In the genomic region with DNA sequence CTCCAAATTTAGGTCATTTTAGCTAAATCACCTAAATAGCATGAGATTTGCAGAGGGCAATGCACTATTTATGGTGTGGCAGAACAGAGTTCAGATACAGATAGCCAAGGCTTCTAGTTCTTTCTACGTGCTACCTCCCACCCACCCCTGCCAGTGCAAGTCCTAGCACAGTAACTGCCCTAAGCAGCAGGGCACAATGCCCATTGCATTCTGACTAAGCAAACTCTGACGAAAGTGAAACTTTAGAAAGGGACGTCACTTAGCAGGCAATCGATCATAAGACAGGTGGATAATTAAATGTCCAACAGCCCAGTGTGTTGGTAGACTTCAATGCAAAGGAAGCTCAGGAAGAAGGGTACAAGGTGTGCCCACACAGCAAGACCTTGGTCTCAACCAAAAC, we compare ENCODE assay signal across 23 mouse cellular contexts. TPM values are rescaled to one million over a fixed set of nuclear protein-coding genes. Genes with fewer than 3 reads are reported as not detected.
DNase-seq lines count a peak whose midpoint lies in the region; ATAC-seq and TF ChIP-seq lines count a peak whose summit lies in the region.
"Had no signal": no experiment of that assay in that cellular context is flagged by ENCODE, and none has a peak within 500 bp of the region (broad histone marks: within the 10 kb centered on the region; RNA-seq: fewer than 3 reads in every experiment).

No protein-coding gene starts in this region.

- no peak overlapping the region for H3K4me2 ChIP-seq in forebrain, embryonic 11.5 days (ENCODE audit: low read depth, low read length, severe bottlenecking)
- H3K4me2 ChIP-seq in forebrain, embryonic 12.5 days: no peak overlapping the region
- H3K4me2 ChIP-seq in liver, postnatal 0 days (ENCODE audit: low read depth, low read length): no peak overlapping the region
- peak overlapping the region; percentile 3 for H3K4me2 ChIP-seq in myocyte (ENCODE audit: low read depth)
- H3K4me2 ChIP-seq: embryonic facial prominence, embryonic 12.5 days; heart, embryonic 11.5 days; heart, embryonic 15.5 days; hindbrain, embryonic 15.5 days had no signal

- TF ChIP-seq EP300 in liver, postnatal 0 days (IDR thresholded peaks at IDR 0.05; ENCODE audit: low read depth): no peak

- no peaks in the 10 kb centered on the region for H3K27me3 ChIP-seq in forebrain, embryonic 11.5 days (ENCODE audit: control insufficient read depth, insufficient read depth, low read length)
- H3K27me3 ChIP-seq in forebrain, embryonic 12.5 days: no peaks in the 10 kb centered on the region
- H3K27me3 ChIP-seq in liver, adult 2 months (ENCODE audit: control insufficient read depth, insufficient read depth, low read length): no peaks in the 10 kb centered on the region
- H3K27me3 ChIP-seq in liver, postnatal 0 days (ENCODE audit: insufficient read depth, low read length): no peaks in the 10 kb centered on the region
- H3K27me3 ChIP-seq in myocyte (ENCODE audit: control insufficient read depth, insufficient read depth, insufficient read length): no peaks in the 10 kb centered on the region
- H3K27me3 ChIP-seq: embryonic facial prominence, embryonic 12.5 days; heart, embryonic 15.5 days; hindbrain, embryonic 15.5 days; Patski had no signal

- H3K36me3 ChIP-seq in forebrain, embryonic 11.5 days (ENCODE audit: control insufficient read depth, insufficient read depth, low read length): no peaks in the 10 kb centered on the region
- H3K36me3 ChIP-seq in forebrain, embryonic 12.5 days (replicated peaks): no peaks in the 10 kb centered on the region; the same call in 1 of the 2 replicates
- H3K36me3 ChIP-seq in liver, adult 2 months (ENCODE audit: control insufficient read depth, insufficient read depth, low read length): no peaks in the 10 kb centered on the region
- no peaks in the 10 kb centered on the region for H3K36me3 ChIP-seq in liver, postnatal 0 days (replicated peaks; ENCODE audit: insufficient read depth, low read length)
- no peaks in the 10 kb centered on the region for H3K36me3 ChIP-seq in myocyte (ENCODE audit: control insufficient read depth, insufficient read depth)
- H3K36me3 ChIP-seq: embryonic facial prominence, embryonic 12.5 days; heart, embryonic 15.5 days; hindbrain, embryonic 15.5 days had no signal

- no peak overlapping the region for H3ac ChIP-seq in myocyte (ENCODE audit: control insufficient read depth, insufficient read length)

- no peak for TF ChIP-seq POLR2A in liver, adult 2 months (IDR thresholded peaks at IDR 0.05; ENCODE audit: extremely low read depth, insufficient read depth, low read length)
- no peak for TF ChIP-seq POLR2A in myocyte (IDR thresholded peaks at IDR 0.05; ENCODE audit: insufficient read length, low read depth)

- no peak for ATAC-seq in forebrain, embryonic 11.5 days (replicated peaks; ENCODE audit: low FRiP score)
- ATAC-seq in forebrain, embryonic 12.5 days (ENCODE audit: low FRiP score): no peak
- ATAC-seq in liver, postnatal 0 days: no peak
- ATAC-seq in hematopoietic stem cell, adult 5-6 weeks (replicated peaks in 1 of 2; ENCODE audit: insufficient read depth in 1 of 2, low FRiP score in 2 of 2, low TSS enrichment in 1 of 2, low read depth in 1 of 2, poor library complexity in 2 of 2, severe bottlenecking in 2 of 2): peak; percentile 61 to 67
- ATAC-seq: CD4-positive, CD25-positive, alpha-beta regulatory T cell, adult 4 months; forebrain, embryonic 14.5 days; Patski had no signal

- no peak overlapping the region for H3K9ac ChIP-seq in forebrain, embryonic 11.5 days (ENCODE audit: low read length)
- no peak overlapping the region for H3K9ac ChIP-seq in forebrain, embryonic 12.5 days
- H3K9ac ChIP-seq in liver, adult 2 months (ENCODE audit: low read depth, low read length): no peak overlapping the region
- no peak overlapping the region for H3K9ac ChIP-seq in liver, postnatal 0 days (replicated peaks)
- H3K9ac ChIP-seq: embryonic facial prominence, embryonic 12.5 days; heart, embryonic 15.5 days; hindbrain, embryonic 15.5 days had no signal

- H3K79me2 ChIP-seq in liver, adult 2 months (ENCODE audit: control insufficient read depth, insufficient read depth, low read length): no peaks in the 10 kb centered on the region
- H3K79me2 ChIP-seq in myocyte (ENCODE audit: control insufficient read depth, insufficient read depth): no peaks in the 10 kb centered on the region

- H3K4me3 ChIP-seq in forebrain, embryonic 11.5 days (ENCODE audit: low read depth, low read length): no peak overlapping the region
- H3K4me3 ChIP-seq in forebrain, embryonic 12.5 days (replicated peaks): no peak overlapping the region
- peak overlapping the region; percentile 18 for H3K4me3 ChIP-seq in liver, adult 2 months (ENCODE audit: insufficient read depth, low read depth, low read length)
- H3K4me3 ChIP-seq in liver, postnatal 0 days (ENCODE audit: low read depth, low read length): no peak overlapping the region
- H3K4me3 ChIP-seq in myocyte: no peak overlapping the region
- H3K4me3 ChIP-seq: embryonic facial prominence, embryonic 12.5 days; heart, adult 2 months; heart, embryonic 15.5 days; hindbrain, embryonic 15.5 days had no signal

- WGBS in forebrain, embryonic 11.5 days: 87% methylated on average over 4 of the region's 4 CpGs
- 88% methylated on average over 4 of the region's 4 CpGs for WGBS in forebrain, embryonic 12.5 days
- WGBS in liver, adult 2 months: 32% methylated on average over 4 of the region's 4 CpGs
- 63% methylated on average over 4 of the region's 4 CpGs for WGBS in liver, postnatal 0 days (ENCODE audit: insufficient replicate concordance)

- H3K4me1 ChIP-seq in forebrain, embryonic 11.5 days (replicated peaks; ENCODE audit: control insufficient read depth, insufficient read depth, low read length): peaks cover 12% of the 10 kb centered on the region
- H3K4me1 ChIP-seq in forebrain, embryonic 12.5 days: peaks cover 37% of the 10 kb centered on the region
- H3K4me1 ChIP-seq in liver, adult 2 months (ENCODE audit: control insufficient read depth, insufficient read depth, low read length): peaks cover 2% of the 10 kb centered on the region; the same call in 1 of the 2 replicates
- peaks cover 3% of the 10 kb centered on the region; the same call in 1 of the 2 replicates for H3K4me1 ChIP-seq in liver, postnatal 0 days (ENCODE audit: insufficient read depth)

- peak; percentile 39 for DNase-seq in forebrain, embryonic 11.5 days (ENCODE audit: low spot score)
- DNase-seq in liver, adult 2 months (ENCODE audit: extremely low read depth, low read depth, low spot score): peak; percentile 69
- no peak for DNase-seq in liver, postnatal 0 days
- no peak for DNase-seq in cerebellum, postnatal 36 days
- DNase-seq in frontal cortex, adult 2 months (ENCODE audit: extremely low spot score in 1 of 2, low spot score in 1 of 2): no peak
- DNase-seq: adrenal gland, adult 2 months; adrenal gland, postnatal 25 days; B cell, adult 2 months; cerebellum, adult 2 months; cerebellum, postnatal 10 days; gastrocnemius, postnatal 36 days; heart, adult 2 months had no signal

- H3K9me3 ChIP-seq in forebrain, embryonic 11.5 days (ENCODE audit: control insufficient read depth, low read length): no peaks in the 10 kb centered on the region
- H3K9me3 ChIP-seq in forebrain, embryonic 12.5 days: no peaks in the 10 kb centered on the region
- no peaks in the 10 kb centered on the region for H3K9me3 ChIP-seq in liver, postnatal 0 days (ENCODE audit: low read length)
- H3K9me3 ChIP-seq: embryonic facial prominence, embryonic 12.5 days; heart, embryonic 15.5 days; hindbrain, embryonic 15.5 days had no signal

- H3K27ac ChIP-seq in forebrain, embryonic 11.5 days (ENCODE audit: low read depth, low read length): no peak overlapping the region
- H3K27ac ChIP-seq in forebrain, embryonic 12.5 days: no peak overlapping the region
- H3K27ac ChIP-seq in liver, adult 2 months (replicated peaks; ENCODE audit: insufficient read depth, low read depth, low read length): no peak overlapping the region
- H3K27ac ChIP-seq in liver, postnatal 0 days (ENCODE audit: low read depth): no peak overlapping the region
- H3K27ac ChIP-seq: embryonic facial prominence, embryonic 12.5 days; heart, adult 2 months; heart, embryonic 15.5 days; hindbrain, embryonic 15.5 days had no signal

- TF ChIP-seq CTCF in liver, adult 2 months (IDR thresholded peaks at IDR 0.05; ENCODE audit: low read depth, low read length): no peak
- no peak for TF ChIP-seq CTCF in liver, postnatal 0 days (IDR thresholded peaks at IDR 0.05; ENCODE audit: low read depth)

TF ChIP-seq in myocyte, 11 proteins besides CTCF, POLR2A, EP300 and RAD21:
- TF ChIP-seq MAX (IDR thresholded peaks at IDR 0.05; ENCODE audit: low read depth): no peak
- no peak for TF ChIP-seq SRF (IDR thresholded peaks at IDR 0.05; ENCODE audit: control insufficient read depth, insufficient read length, low read depth)
- TF ChIP-seq MYOD1 (IDR thresholded peaks at IDR 0.05; ENCODE audit: control insufficient read depth in 1 of 3, insufficient read length in 2 of 3, low read depth in 2 of 3): no peak
- no peak for TF ChIP-seq USF1 (IDR thresholded peaks at IDR 0.05; ENCODE audit: low read depth)
- no peak for TF ChIP-seq CEBPB (IDR thresholded peaks at IDR 0.05; ENCODE audit: insufficient read depth, poor library complexity, severe bottlenecking)
- no peak for TF ChIP-seq POLR2AphosphoS2 (IDR thresholded peaks at IDR 0.05; ENCODE audit: insufficient read length, low read depth)
- TF ChIP-seq MYOG (IDR thresholded peaks at IDR 0.05; ENCODE audit: control insufficient read depth in 1 of 3, insufficient read depth in 1 of 3, insufficient read length in 2 of 3, low read depth in 2 of 3): no peak
- TF ChIP-seq TCF12 (IDR thresholded peaks at IDR 0.05; ENCODE audit: insufficient read depth, poor library complexity, severe bottlenecking): no peak
- no peak for TF ChIP-seq E2F4 (IDR thresholded peaks at IDR 0.05; ENCODE audit: insufficient read depth)
- no peak for TF ChIP-seq TCF3 (IDR thresholded peaks at IDR 0.05; ENCODE audit: insufficient read length, low read depth)
- TF ChIP-seq REST (IDR thresholded peaks at IDR 0.05; ENCODE audit: insufficient read depth, insufficient read length): no peak

RNA-seq across cellular contexts. Expression of a gene that starts 49.4 kb away (rescaled TPM):
- polyA plus RNA-seq in forebrain, embryonic 11.5 days (2014; fragmentation: Nextera tagmentation; extraction: Ambion mirVana): 38.4 and 42.9 TPM in 2 replicates
- polyA plus RNA-seq in forebrain, embryonic 12.5 days (2016; fragmentation: Nextera tagmentation; extraction: Ambion mirVana): 56.2 and 58.4 TPM in 2 replicates
- total RNA-seq in liver, adult 2 months (2014; rRNA removed): 0.18 and 1.6 TPM in 2 replicates
- polyA plus RNA-seq in liver, adult 2 months (2012; rRNA removed): 0.10 and 0.19 TPM in 2 replicates
- polyA plus RNA-seq in liver, postnatal 0 days (2015; fragmentation: Nextera tagmentation; extraction: Ambion mirVana): 0.34 and 0.51 TPM in 2 replicates
- total RNA-seq in hematopoietic stem cell, adult 5-6 weeks (2017): 0.79 and 1.9 TPM in 2 replicates
- polyA plus RNA-seq in myocyte (2012; fragmentation: generic; extraction: Trizol): 0.29 TPM
- polyA plus RNA-seq in frontal cortex, adult 2 months (2012; rRNA removed): 43.9 and 46.1 TPM in 2 replicates
- total RNA-seq: MEL had no signal

Comparison
In these comparisons a context has a peak if more than half of its experiments do, and no peak if none do; other contexts are left out.
1. DNase-seq: peak in forebrain, embryonic 11.5 days (single experiment) and liver, adult 2 months (single experiment); none in liver, postnatal 0 days (single experiment), cerebellum, postnatal 36 days (0 of 2) and frontal cortex, adult 2 months (0 of 2).
2. ATAC-seq: peak in hematopoietic stem cell, adult 5-6 weeks (2 of 2); none in forebrain, embryonic 11.5 days (single experiment), forebrain, embryonic 12.5 days (single experiment) and liver, postnatal 0 days (single experiment).
3. RNA of a gene that starts 49.4 kb away (polyA plus RNA-seq): 56.2 to 58.4 TPM in forebrain, embryonic 12.5 days, 43.9 to 46.1 TPM in frontal cortex, adult 2 months and 38.4 to 42.9 TPM in forebrain, embryonic 11.5 days; 0.34 to 0.51 TPM in liver, postnatal 0 days, 0.29 TPM in myocyte (single experiment) and 0.10 to 0.19 TPM in liver, adult 2 months; every median in the first group is over 10 times any median in the second.